Mouse (Mus musculus) cortical plate, adult 2 months (tissue): ENCODE data around the gene Troap.

Source experiments
- CTCF ChIP-seq: fragments of 200-500 bp; IDR thresholded peaks from 2 replicates; pipeline ENCODE4 v1.5.1; 2011; ENCODE audit warnings: mild to moderate bottlenecking, control low read depth, low read length; ENCODE audit not compliant: insufficient read depth; ENCODE audit errors: extremely low read depth
- POLR2A ChIP-seq: fragments of 200-500 bp; IDR thresholded peaks from 2 replicates; pipeline ENCODE4 v1.6.1; 2011; ENCODE audit warnings: mild to moderate bottlenecking, low read length, control low read depth; ENCODE audit not compliant: insufficient read depth; ENCODE audit errors: extremely low read depth

- TF ChIP-seq CTCF (no peak), POLR2A (no peak)
Measured at GRCm38 (mm10) chr15:99074019-99074599, at the start of gene Troap.
